Mouse (Mus musculus) kidney, adult 2 months (tissue): ENCODE results near the gene Otx1.

Experiments used
- CTCF ChIP-seq: fragments of 200-500 bp; conservative IDR thresholded peaks from 2 replicates; pipeline ENCODE4 v1.5.1; 2011; ENCODE audit warnings: low read depth, mild to moderate bottlenecking, control low read depth, low read length, moderate library complexity, mixed read lengths; ENCODE audit not compliant: insufficient read depth, insufficient read length
- POLR2A ChIP-seq: fragments of 200-500 bp; IDR thresholded peaks from one replicate; pipeline ENCODE4 v1.6.1; 2011; ENCODE audit warnings: low read depth, low read length, control low read depth

GRCm38 (mm10) chr11:22003341-22003981 lies 764 bp upstream of the Otx1 start:
- no peak for TF ChIP-seq POLR2A
- no peak for TF ChIP-seq CTCF
